Mouse (Mus musculus): ENCODE measurements around the gene Mms19.

Gene Mms19

GRCm38 (mm10) chr19:41894959-41895358 lies 86.0 kb downstream of the Mms19 start:
- DNase-seq, result no peak

Measured in cerebellum, adult 8-10 months (tissue).